Mouse (Mus musculus) cerebellum, adult 2 months (tissue): ENCODE results near the gene Lrrc4b. TPM values are rescaled to one million over a fixed set of nuclear protein-coding genes. Genes with fewer than 3 reads are reported as not detected.
A peak's percentile ranks its signal among the peaks of the same experiment; 100 is the strongest.

Experiments used
- DNase-seq, 2 experiments: peaks; one replicate each; pipeline ENCODE4 v3.0.0; 2021
- H3K27ac ChIP-seq: fragments of 200-500 bp; 2 replicates; pipeline ENCODE4 v1.5.1; 2012; ENCODE audit warnings: low read length, control low read depth, inconsistent platforms; ENCODE audit not compliant: insufficient read depth
- H3K27me3 ChIP-seq: fragments of 200-500 bp; 2 replicates; pipeline ENCODE4 v1.6.1; 2012; ENCODE audit warnings: inconsistent platforms, mild to moderate bottlenecking, low read length, moderate library complexity; ENCODE audit not compliant: control insufficient read depth, insufficient read depth
- H3K4me1 ChIP-seq: fragments of 200-500 bp; 2 replicates; pipeline ENCODE4 v1.6.1; 2011; ENCODE audit warnings: low read length; ENCODE audit not compliant: control insufficient read depth, insufficient read depth
- H3K4me3 ChIP-seq: fragments of 200-500 bp; replicated peaks from 2 replicates; pipeline ENCODE3; 2011; ENCODE audit warnings: mild to moderate bottlenecking, low read depth, low read length, control low read depth; ENCODE audit not compliant: insufficient read depth
- CTCF ChIP-seq: fragments of 200-500 bp; IDR thresholded peaks from 2 replicates; pipeline ENCODE4 v1.5.1; 2011; ENCODE audit warnings: low read depth, mild to moderate bottlenecking, control low read depth, low read length, moderate library complexity, borderline replicate concordance; ENCODE audit not compliant: insufficient read depth
- POLR2A ChIP-seq: fragments of 200-500 bp; IDR thresholded peaks from 2 replicates; pipeline ENCODE4 v1.6.1; 2011; ENCODE audit warnings: low read length, control low read depth, borderline replicate concordance; ENCODE audit not compliant: insufficient read depth
- WGBS: fragments of 180-500 bp; shearing (Covaris S2); methylation state at CpG from one replicate; pipeline ENCODE4 v1.1.7; 2018; 5-methylcytosine and 5-hydroxymethylcytosine counted together
- polyA plus RNA-seq: library from polyadenylated mRNA; depleted of rRNA; stranded (reverse); fragments of >200 nt; gene quantifications from 2 replicates; pipeline ENCODE4 v1.2.3, GENCODE M21; 2012

Lrrc4b gene
- polyA plus RNA-seq, 1 experiment, result 214 TPM

DNA sequence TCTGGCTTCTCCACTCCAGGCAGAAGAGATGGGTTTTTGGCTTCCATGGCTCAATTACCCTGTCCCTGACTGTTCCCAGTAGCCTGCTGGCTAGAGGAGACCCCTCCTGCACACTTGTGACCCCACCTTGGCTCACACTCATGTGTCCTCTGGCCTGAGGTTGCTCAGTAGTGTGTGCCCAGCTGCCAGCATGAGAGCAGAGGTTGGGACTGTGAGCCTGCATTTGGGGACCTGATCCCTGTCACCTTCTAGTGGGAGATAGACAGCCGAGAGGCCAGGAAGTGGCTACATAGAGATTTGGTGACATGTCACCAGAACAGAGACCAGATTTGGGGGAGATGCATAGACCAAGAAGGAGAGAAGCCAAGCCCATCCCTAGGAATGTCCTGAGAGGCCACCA is 8.4 kb downstream of the Lrrc4b start:
- 84% methylated on average over 1 of the region's 1 CpGs for WGBS
- TF ChIP-seq CTCF (no peak), POLR2A (no peak)
- Histone ChIP-seq H3K27me3 (no peaks in the 10 kb centered on the region), H3K4me1 (peaks cover 51% of the 10 kb centered on the region), H3K27ac (peak overlapping the region; percentile 46), H3K4me3 (no peak overlapping the region)
- no peak for DNase-seq

DNA sequence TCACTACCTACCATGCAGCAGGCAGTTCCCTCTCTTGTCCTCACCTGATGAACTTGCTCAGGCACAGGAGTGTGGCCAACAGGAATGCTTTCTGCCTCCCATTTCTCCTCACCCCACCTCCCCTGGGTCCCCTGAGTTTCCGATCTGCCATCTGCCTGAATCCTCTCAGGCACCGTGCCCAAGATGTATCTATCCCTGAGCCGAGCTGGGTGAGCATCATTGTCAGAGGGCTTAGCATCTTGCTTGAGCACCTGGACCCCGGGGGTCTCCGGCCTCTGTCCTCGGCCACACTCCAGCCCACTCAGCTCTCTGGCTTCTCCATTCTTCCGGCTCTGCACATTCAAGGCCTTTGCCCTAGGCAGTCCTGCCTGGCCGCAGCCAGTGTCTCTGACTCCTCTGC is 9.1 kb downstream of the Lrrc4b start:
- Histone ChIP-seq H3K27ac (peak overlapping the region; percentile 46), H3K4me3 (no peak overlapping the region), H3K4me1 (peaks cover 48% of the 10 kb centered on the region), H3K27me3 (no peaks in the 10 kb centered on the region)
- TF ChIP-seq CTCF, result no peak
- 17% methylated on average over 8 of the region's 8 CpGs for WGBS
- peak; percentile 73 to 81 for DNase-seq

DNA sequence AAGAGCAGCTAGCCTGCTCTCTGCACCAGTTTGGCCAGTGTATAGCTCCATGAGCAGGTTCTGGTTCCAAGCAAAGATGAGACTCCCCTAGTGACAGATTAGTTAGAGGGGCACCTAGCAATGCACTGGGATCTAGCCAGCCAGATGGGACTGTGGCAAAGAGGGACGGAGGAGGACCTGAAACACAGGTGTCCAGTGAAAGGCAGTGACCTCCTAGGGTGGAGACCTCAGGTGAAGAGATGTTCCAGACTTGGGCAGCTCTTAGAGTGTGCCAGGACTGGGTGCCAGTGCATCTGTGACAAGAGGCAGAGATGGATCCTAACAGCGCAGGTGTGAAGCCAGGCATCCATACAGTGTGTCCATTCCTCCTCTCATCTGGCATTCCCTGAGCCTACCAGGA is 10.9 kb downstream of the Lrrc4b start:
- H3K4me1 ChIP-seq, result peaks cover 56% of the 10 kb centered on the region
- DNase-seq, result peak; percentile 28 to 34
- no peak overlapping the region for H3K4me3 ChIP-seq
- 23% methylated on average over 2 of the region's 2 CpGs for WGBS
- H3K27ac ChIP-seq, result peak overlapping the region; percentile 20
- no peak for TF ChIP-seq CTCF
- no peak for TF ChIP-seq POLR2A
- H3K27me3 ChIP-seq, result no peaks in the 10 kb centered on the region

DNA sequence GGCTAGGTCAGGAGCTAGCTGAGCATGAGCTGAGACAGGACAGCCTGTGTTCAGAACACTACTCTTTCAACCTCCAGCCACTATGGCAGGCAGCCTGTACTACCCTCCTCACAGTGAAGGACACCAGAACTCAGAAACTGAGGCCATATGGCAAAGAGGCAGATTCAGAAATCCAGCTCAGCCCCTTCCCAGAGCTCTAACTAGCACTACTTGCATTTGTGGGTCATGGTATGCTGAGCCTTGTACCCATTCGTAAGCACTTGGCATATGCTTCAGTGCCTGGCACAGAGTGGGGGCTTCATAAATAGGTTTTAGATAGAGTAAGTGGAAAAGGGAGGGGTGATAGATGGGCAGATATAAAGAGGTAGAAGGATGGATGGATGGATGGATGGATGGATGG is 11.7 kb downstream of the Lrrc4b start:
- DNase-seq, result peak in 1 of 2 experiments; percentile 21
- H3K27me3 ChIP-seq, result no peaks in the 10 kb centered on the region
- H3K4me3 ChIP-seq, result no peak overlapping the region
- peaks cover 59% of the 10 kb centered on the region for H3K4me1 ChIP-seq
- no peak overlapping the region for H3K27ac ChIP-seq
- TF ChIP-seq CTCF (no peak), POLR2A (no peak)
- 64% methylated on average over 1 of the region's 1 CpGs for WGBS

DNA sequence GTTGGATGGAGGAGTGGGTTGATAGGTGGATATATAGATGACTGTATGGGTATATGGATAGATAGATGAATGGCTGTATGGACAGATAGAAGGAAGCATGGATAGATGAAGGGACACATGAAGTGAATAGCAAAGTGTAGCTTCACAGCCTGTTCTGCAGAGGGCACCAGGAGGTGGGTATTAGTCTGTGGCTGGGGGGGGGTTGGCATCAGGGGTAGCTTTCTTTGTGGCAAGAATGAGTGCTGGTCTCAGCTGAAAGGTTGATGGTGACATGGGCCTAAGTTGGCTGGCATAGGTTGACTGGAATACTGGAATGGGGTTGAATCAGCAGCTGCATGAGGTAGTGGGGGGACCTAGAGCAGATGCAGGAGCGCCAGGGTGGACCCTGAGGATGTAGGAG is 12.4 kb downstream of the Lrrc4b start:
- Histone ChIP-seq H3K27me3 (no peaks in the 10 kb centered on the region), H3K27ac (peak overlapping the region; percentile 95), H3K4me1 (peaks cover 57% of the 10 kb centered on the region), H3K4me3 (peak overlapping the region; percentile 84)
- WGBS, result 17% methylated on average over 1 of the region's 1 CpGs
- no peak for DNase-seq
- TF ChIP-seq POLR2A (no peak), CTCF (no peak)

DNA sequence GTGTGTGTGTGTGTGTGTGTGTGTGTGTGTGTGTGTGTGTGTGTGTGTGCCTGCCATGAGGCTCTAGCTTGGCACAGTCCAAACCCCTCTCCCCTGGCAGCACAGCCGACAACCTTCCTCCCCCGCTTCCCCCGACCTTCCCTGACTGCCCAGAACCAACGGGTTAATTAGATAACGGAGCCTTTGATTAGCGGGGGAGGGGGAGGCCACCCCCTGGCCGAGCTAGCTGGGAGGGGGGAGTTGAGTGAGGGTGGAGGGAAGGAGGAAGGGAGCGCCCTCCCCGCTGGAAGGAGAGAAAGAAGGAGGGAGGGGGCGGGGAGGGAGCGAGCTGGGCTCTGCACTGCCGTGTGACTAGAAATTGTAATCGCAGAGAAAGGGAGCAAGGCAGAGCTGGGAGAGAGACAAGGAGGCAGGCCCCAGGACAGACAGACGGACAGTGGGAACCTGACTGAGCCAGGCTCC is 12.9 kb downstream of the Lrrc4b start:
- H3K27ac ChIP-seq, result peak overlapping the region; percentile 95
- peak; percentile 80 to 81 for DNase-seq
- peak overlapping the region; percentile 84 for H3K4me3 ChIP-seq
- TF ChIP-seq CTCF (no peak), POLR2A (peak; percentile 81; the same call in 1 of the 2 replicates)
- H3K4me1 ChIP-seq, result peaks cover 57% of the 10 kb centered on the region
- WGBS, result under 1% methylated on average over 14 of the region's 14 CpGs
- no peaks in the 10 kb centered on the region for H3K27me3 ChIP-seq

DNA sequence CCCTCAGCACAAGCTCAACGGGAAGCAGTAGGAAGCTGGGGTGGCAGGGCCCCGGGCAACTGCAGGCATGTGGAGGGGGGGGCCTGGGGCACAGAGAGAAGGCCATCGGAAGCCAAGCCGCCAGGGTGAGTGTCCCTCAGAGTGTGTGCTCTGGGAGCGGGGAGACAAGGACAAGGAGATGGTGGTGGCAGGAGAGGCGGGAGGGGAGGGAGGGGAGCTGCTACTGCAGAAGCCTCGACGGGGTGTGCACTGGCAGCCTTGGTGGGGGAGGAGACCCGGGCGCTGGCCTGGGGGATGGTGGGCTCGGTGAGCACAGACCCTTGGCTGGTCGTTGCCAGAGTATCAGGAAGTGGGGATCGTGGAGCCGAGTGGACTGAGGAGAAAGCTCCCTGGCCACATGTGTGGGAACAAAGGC is 13.6 kb downstream of the Lrrc4b start:
- WGBS, result under 1% methylated on average over 14 of the region's 14 CpGs
- H3K27me3 ChIP-seq, result no peaks in the 10 kb centered on the region
- TF ChIP-seq POLR2A (0 out of 2 replicates have a peak, but pooled peaks have one; percentile 19), CTCF (no peak)
- peak overlapping the region; percentile 95 for H3K27ac ChIP-seq
- peak; percentile 62 to 75 for DNase-seq
- H3K4me3 ChIP-seq, result peak overlapping the region; percentile 84
- H3K4me1 ChIP-seq, result peaks cover 55% of the 10 kb centered on the region

DNA sequence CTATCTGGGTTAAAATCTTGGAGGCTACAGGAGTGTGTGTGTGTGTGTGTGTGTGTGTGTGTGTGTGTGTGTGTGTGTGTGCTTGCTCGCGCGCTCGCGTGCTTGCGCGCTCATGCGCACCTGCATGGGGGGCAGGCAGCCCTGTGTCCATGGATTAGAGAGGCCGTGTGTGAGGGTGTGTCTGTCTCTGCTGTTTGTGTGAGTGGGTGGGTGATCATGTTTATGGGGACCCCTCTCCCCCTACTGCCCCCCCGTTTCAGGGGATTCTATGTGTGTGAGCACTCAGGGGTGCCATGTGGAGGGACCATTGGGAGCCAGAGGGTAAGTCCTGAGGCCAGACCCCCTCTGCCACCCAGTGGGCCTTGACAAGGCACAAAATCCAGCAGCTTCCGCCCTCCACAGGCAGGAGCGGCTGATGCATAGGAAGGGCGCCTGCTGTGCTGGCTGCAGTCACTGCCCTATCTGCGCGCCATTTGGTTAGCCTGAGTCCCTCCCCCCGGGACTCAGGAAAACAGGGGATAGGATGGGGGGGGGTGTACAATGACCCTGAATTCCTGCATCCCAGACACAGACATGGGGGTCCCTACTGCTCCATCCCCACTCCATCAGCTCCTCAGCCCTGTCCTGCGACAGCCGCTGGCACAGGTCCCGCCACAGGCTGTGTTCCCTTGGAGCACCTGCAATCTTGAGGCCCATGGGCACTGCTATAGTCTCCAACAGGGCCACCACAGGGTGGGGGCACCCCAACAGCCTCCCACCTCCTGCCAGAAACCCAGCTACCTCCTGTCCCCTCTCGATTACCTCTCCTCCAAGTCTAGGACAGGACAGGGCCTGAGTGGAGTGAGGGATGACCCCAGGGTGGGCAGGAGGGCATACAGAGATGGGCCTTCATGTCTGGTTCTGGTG is 14.7 kb downstream of the Lrrc4b start:
- H3K4me3 ChIP-seq, result peak overlapping the region; percentile 84
- H3K27me3 ChIP-seq, result no peaks in the 10 kb centered on the region
- peaks cover 50% of the 10 kb centered on the region for H3K4me1 ChIP-seq
- WGBS, result 0% methylated on average over 20 of the region's 20 CpGs
- TF ChIP-seq POLR2A (peak; percentile 26; the same call in 1 of the 2 replicates), CTCF (no peak; the same call in 1 of the 2 replicates)
- DNase-seq, result peak; percentile 84 to 86
- H3K27ac ChIP-seq, result peak overlapping the region; percentile 95
